Mouse (Mus musculus): ENCODE measurements at regions not wholly inside any gene's neighbourhood (a gene's known extent, or its start where the extent isn't known, plus 50 kb on each side); places are given as distances from the start of the nearest gene placed in this dataset.

DNA sequence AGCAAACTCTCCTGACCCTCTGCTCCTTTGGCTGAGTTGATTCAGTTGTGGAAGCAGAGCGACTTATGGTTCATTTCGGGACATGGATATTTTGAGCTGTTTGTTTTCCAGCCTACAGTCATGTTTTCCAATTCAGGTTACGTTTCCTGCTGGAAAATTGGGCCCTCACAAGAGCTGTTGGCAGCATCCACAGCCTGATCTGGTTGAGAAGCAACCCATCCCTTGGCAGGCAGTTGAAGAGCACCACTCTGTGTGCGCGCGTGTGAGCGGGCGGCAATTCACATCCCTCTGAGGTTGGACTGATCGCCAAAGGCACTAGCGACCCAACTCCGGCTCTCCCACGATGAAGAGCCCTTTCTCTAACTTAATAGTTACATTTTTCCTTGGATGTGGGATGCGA lies 457.1 kb downstream of the Tmem38b start:
- no peak for DNase-seq (ENCODE audit: low spot score)

- no peak for DNase-seq (ENCODE audit: low spot score)
These were observed 488.0 kb downstream of the Tmem38b start for GRCm38 (mm10) chr4:54313804-54314203.

DNA sequence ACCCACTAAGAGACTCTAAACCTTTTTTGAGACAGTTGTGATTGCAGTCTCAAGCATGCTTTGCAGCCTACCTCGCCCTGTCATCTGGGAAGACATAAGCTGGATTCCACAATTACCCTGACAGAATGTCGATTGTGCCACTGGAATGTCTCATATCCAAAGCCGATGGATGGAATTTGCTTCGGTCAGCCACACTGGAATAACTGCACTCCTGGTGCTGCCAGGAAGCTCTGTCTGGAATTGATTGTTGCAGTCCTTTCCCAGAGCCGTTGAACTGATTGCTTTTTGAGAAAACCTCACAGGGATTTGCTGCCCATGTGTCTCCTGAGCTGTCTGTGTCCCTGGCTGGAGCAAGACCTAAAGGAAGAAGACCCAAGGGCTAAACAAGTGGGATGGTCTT lies 499.0 kb downstream of the Tmem38b start:
- no peak for DNase-seq (ENCODE audit: low spot score)

DNA sequence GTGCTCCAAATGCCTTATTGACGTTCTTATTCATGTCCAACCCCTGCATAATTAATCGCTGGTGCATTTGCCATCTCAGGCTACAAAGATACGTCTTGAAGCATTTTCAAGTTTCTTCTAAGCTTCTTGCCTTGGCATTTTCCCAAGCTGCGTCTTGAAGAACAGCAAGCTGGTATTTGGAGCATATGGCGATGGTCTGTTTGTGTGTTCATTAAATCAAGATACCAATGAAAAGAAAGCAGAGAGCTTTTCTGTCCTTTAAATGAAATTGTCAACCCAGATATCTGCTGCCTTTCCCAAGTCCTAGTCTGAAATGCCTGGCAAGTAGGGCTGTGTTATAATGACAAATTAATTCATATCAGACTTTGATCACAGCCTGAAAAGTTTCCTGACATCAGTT lies 502.4 kb downstream of the Tmem38b start:
- DNase-seq (ENCODE audit: low spot score): no peak

DNA sequence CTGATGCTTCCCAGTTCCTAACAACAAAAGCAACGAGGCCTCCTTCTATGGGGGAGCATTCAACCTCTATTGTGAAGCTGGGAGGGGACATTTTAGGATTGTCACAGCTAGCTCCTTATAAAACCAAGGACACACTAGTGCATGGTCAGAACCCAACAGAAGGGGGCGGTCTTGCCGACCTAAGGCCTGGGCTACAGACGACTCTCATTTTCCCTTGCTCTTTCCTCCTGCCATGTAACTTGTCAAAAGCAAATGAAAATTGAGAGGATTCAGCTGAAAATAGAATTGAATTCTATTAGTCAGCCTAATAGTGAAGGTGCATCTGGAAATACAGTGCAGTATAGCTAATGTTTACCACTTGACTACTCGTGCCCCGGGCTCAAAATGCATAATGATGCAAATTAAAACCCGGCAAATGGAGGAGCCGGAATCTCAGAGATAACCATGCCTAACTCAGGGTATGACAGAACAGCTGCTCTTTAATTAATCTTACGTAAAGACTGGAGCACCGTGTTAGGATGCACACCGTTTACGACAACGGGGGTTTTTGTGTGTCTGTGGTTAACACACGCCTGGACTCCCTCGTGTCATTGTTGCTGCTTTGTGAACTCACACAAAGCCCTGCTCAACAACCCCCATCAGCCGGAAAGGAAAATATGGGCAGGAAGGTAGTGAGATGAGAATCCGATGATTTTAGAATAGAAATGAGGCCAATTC lies 503.0 kb downstream of the Tmem38b start:
- DNase-seq (ENCODE audit: low spot score): no peak

- DNase-seq (ENCODE audit: low spot score): no peak
These were observed 504.8 kb downstream of the Tmem38b start for GRCm38 (mm10) chr4:54330686-54331085.

GRCm38 (mm10) chr4:54331588-54332211 lies 505.9 kb downstream of the Tmem38b start:
- no peak for DNase-seq (ENCODE audit: low spot score)

GRCm38 (mm10) chr4:54332261-54332660 lies 506.4 kb downstream of the Tmem38b start:
- DNase-seq (ENCODE audit: low spot score): no peak

- DNase-seq (ENCODE audit: low spot score): no peak
These were observed 512.7 kb downstream of the Tmem38b start for GRCm38 (mm10) chr4:54338556-54338955.

- no peak for DNase-seq (ENCODE audit: low spot score)
These were observed 514.3 kb downstream of the Tmem38b start for GRCm38 (mm10) chr4:54340106-54340505.

DNA sequence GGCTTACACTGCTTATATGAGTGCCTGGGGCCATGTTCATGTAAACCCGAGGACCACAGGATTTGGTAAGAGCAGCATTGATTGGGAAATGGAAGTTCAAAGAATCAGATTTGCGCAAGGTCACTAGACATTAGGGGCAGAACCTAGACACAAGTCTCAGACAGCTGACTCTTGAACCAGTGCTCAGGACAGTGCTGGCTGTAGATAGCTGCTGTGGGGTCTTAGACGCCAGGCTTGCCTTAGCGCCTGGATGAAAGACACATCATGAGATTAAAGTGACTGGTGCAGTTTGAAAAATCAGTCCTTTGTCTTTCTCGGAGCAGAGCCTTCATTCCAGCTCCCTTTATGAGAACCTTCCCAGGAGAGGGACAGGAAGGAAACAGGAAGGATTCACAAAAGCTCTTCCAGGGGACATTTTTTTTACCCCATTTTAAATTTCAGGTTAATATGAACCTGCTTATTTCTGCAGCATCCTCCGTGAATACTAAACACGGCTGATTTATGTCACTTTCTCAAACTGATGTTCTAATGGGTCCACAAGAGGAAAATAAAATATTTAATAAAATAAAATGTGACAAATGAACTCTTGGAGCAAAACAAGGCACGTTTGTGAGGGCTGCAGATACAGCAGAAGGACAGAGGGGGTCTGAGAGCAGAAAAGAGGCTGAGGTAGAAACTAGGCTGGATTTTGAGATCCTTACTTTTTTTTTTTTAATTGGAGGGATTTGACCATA lies 528.0 kb downstream of the Tmem38b start:
- DNase-seq (ENCODE audit: low spot score): no peak

DNA sequence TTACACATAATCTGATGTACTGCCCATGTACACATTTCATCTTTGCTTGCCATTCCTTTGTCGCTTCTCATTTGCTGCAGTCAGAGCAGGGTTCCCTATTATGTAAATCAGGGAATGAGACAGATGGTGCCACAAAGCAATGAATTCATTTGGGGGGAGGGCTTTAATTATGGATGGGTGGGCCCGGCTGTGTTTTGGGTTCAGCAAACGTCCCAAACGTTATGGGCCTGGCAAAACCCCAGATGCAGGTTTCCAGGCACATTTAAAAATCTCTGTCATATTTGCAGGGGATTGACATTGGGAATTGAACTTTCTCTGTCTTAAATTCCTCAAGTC lies 528.5 kb downstream of the Tmem38b start:
- DNase-seq (ENCODE audit: low spot score): no peak

- no peak for DNase-seq (ENCODE audit: low spot score)
These were observed 529.7 kb downstream of the Tmem38b start for GRCm38 (mm10) chr4:54355381-54356040.

GRCm38 (mm10) chr4:54356041-54356427 lies 530.2 kb downstream of the Tmem38b start:
- DNase-seq (ENCODE audit: low spot score): no peak

- no peak for DNase-seq (ENCODE audit: low spot score)
These were observed 545.1 kb downstream of the Tmem38b start for GRCm38 (mm10) chr4:54370909-54371308.

DNA sequence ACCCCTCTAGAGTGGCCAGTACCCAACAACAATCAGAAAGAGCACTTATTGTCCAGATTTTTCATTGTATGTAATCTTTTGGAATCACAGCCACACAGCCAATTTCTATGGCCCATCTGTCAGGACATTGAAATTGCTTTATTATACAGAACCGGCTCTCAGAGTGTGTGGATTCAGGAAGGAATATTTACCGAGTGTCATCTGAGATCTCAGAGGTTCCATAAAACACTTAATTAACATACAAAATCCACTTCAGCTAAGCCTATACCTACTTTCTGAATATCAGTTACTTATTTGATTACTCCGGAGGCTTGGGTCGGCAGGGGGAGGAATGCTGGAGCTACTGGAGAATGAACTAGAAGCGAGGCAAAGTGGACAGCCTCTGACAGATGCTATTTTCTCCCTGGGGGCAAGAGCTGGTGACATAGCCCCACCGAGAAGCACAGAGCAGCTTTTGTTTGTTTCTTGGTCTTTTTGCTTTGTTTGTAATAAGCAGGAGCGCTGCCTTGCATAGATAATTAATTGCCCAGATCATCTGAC lies 545.6 kb downstream of the Tmem38b start:
- no peak for DNase-seq (ENCODE audit: low spot score)

GRCm38 (mm10) chr4:54373606-54374005 lies 547.8 kb downstream of the Tmem38b start:
- no peak for DNase-seq (ENCODE audit: low spot score)

DNA sequence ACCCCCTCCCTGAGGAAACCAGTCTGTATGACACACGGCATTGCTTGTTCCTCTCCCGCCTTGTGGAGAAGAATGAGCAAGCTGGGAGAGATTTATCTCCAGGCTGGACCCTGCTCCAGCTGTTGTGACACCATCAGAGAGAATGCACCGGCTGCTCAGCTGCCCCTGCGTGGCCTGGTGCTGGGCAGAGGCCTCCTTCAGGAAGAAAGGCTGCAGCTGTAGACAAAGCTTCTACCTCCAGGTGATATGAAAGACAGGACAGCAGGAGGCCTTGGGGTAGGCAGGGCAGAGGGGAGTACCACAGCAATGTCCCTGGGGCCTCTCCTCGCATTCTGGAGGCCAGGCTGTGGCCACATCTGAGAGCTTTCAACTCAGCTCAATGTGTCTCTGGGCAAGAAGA lies 548.6 kb downstream of the Tmem38b start:
- DNase-seq (ENCODE audit: low spot score): no peak

- no peak for DNase-seq (ENCODE audit: low spot score)
These were observed 557.4 kb upstream of the Zfp462 start for GRCm38 (mm10) chr4:54387460-54387859.

DNA sequence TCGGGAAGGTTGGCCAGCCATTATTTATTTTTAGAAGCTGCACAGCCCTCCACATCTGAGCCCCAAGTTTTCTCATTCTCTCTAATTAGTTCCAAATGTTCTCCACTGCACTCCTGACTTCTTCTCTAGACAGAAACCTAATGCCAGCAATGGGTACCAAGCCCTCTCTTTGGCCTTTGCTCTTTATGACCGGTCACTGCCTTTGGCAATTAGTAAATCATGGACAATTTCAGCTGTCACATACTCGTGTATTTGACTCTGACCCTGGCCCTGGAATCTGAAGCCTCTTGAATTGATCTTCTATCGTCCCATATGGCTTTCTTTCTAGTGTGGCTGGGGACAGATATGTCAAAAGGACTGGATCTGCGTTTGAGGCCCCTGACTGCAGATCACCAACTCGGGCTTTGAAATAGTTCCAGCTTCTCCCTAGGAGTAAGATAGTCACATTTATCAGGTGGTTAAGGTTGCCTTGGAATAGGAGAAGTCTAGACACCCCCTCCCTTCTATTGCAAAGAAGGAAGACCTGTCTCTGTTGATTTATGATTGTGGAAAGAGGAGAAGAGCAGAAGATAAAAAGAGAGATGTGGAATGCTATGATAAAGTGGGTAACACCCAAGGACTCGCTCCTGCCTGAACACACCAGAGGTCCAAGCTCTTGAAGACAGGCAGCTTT lies 553.2 kb upstream of the Zfp462 start:
- DNase-seq (ENCODE audit: low spot score): no peak

- no peak for DNase-seq (ENCODE audit: low spot score)
These were observed 538.7 kb upstream of the Zfp462 start for GRCm38 (mm10) chr4:54406151-54406550.

GRCm38 (mm10) chr4:54407930-54408329 lies 536.9 kb upstream of the Zfp462 start:
- no peak for DNase-seq (ENCODE audit: low spot score)
